Mouse (Mus musculus): Measurements from ENCODE around the gene Snx30. TPM values are rescaled to one million over a fixed set of nuclear protein-coding genes. Genes with fewer than 3 reads are reported as not detected.

Gene Snx30
- total RNA-seq, 1 experiment from 2014 or later, result 28.8 TPM

GRCm38 (mm10) chr4:59862335-59862734 is 56.7 kb downstream of the Snx30 start:
- no peak for ATAC-seq (replicated peaks; ENCODE audit: low read depth, poor library complexity, severe bottlenecking)

GRCm38 (mm10) chr4:59863869-59864268 is 58.2 kb downstream of the Snx30 start:
- ATAC-seq (replicated peaks; ENCODE audit: low read depth, poor library complexity, severe bottlenecking), result peak; percentile 98

- no peak for ATAC-seq (replicated peaks; ENCODE audit: low read depth, poor library complexity, severe bottlenecking)
These were observed 62.4 kb downstream of the Snx30 start for GRCm38 (mm10) chr4:59868086-59868485.

- 0 out of 2 replicates have a peak, but pooled peaks have one; percentile 27 for ATAC-seq (replicated peaks; ENCODE audit: low read depth, poor library complexity, severe bottlenecking)
These were observed 63.9 kb downstream of the Snx30 start for GRCm38 (mm10) chr4:59869488-59870057.

GRCm38 (mm10) chr4:59870433-59870832 is 64.8 kb downstream of the Snx30 start:
- no peak for ATAC-seq (replicated peaks; ENCODE audit: low read depth, poor library complexity, severe bottlenecking)

- ATAC-seq (replicated peaks; ENCODE audit: low read depth, poor library complexity, severe bottlenecking), result peak; percentile 79
These were observed 65.4 kb downstream of the Snx30 start for GRCm38 (mm10) chr4:59870859-59871591.

GRCm38 (mm10) chr4:59873240-59873639 is 67.6 kb downstream of the Snx30 start:
- ATAC-seq (replicated peaks; ENCODE audit: low read depth, poor library complexity, severe bottlenecking), result no peak

- ATAC-seq (replicated peaks; ENCODE audit: low read depth, poor library complexity, severe bottlenecking), result peak; percentile 81
These were observed 68.2 kb downstream of the Snx30 start for GRCm38 (mm10) chr4:59873830-59874229.

- no peak for ATAC-seq (replicated peaks; ENCODE audit: low read depth, poor library complexity, severe bottlenecking)
These were observed 70.9 kb downstream of the Snx30 start for GRCm38 (mm10) chr4:59876570-59876969.

GRCm38 (mm10) chr4:59877025-59877424 is 71.4 kb downstream of the Snx30 start:
- no peak for ATAC-seq (replicated peaks; ENCODE audit: low read depth, poor library complexity, severe bottlenecking)

GRCm38 (mm10) chr4:59878595-59878994 is 73.0 kb downstream of the Snx30 start:
- ATAC-seq (replicated peaks; ENCODE audit: low read depth, poor library complexity, severe bottlenecking), result no peak

GRCm38 (mm10) chr4:59879444-59879843 is 73.8 kb downstream of the Snx30 start:
- peak; percentile 74 for ATAC-seq (replicated peaks; ENCODE audit: low read depth, poor library complexity, severe bottlenecking)

- no peak for ATAC-seq (replicated peaks; ENCODE audit: low read depth, poor library complexity, severe bottlenecking)
These were observed 75.1 kb downstream of the Snx30 start for GRCm38 (mm10) chr4:59880725-59881124.

- ATAC-seq (replicated peaks; ENCODE audit: low read depth, poor library complexity, severe bottlenecking), result no peak
These were observed 75.6 kb downstream of the Snx30 start for GRCm38 (mm10) chr4:59881210-59881609.

GRCm38 (mm10) chr4:59884136-59884696 is 78.6 kb downstream of the Snx30 start:
- ATAC-seq (replicated peaks; ENCODE audit: low read depth, poor library complexity, severe bottlenecking), result peak; percentile 26; the same call in 1 of the 2 replicates

- ATAC-seq (replicated peaks; ENCODE audit: low read depth, poor library complexity, severe bottlenecking), result no peak
These were observed 80.6 kb downstream of the Snx30 start for GRCm38 (mm10) chr4:59886281-59886680.

GRCm38 (mm10) chr4:59887011-59887410 is 81.4 kb downstream of the Snx30 start:
- no peak for ATAC-seq (replicated peaks; ENCODE audit: low read depth, poor library complexity, severe bottlenecking)

GRCm38 (mm10) chr4:59888014-59888413 is 82.4 kb downstream of the Snx30 start:
- ATAC-seq (replicated peaks; ENCODE audit: low read depth, poor library complexity, severe bottlenecking), result peak; percentile 59

- no peak for ATAC-seq (replicated peaks; ENCODE audit: low read depth, poor library complexity, severe bottlenecking)
These were observed 84.5 kb downstream of the Snx30 start for GRCm38 (mm10) chr4:59890086-59890600.

GRCm38 (mm10) chr4:59891723-59892416 is 86.2 kb downstream of the Snx30 start:
- ATAC-seq (replicated peaks; ENCODE audit: low read depth, poor library complexity, severe bottlenecking), result no peak

- no peak for ATAC-seq (replicated peaks; ENCODE audit: low read depth, poor library complexity, severe bottlenecking)
These were observed 87.1 kb downstream of the Snx30 start for GRCm38 (mm10) chr4:59892731-59893130.
